Mouse (Mus musculus) MEL (cell line): ENCODE measurements at regions not wholly inside any gene's neighbourhood (a gene's known extent, or its start where the extent isn't known, plus 50 kb on each side); places are given as distances from the start of the nearest gene placed in this dataset.

Source experiments
- CTCF ChIP-seq, 3 experiments: IDR thresholded peaks in 2 of 3; conservative IDR thresholded peaks in 1 of 3; 2 replicates each; pipeline ENCODE4 v1.5.1; 2011 to 2012; ENCODE audit warnings: low read length in 3 of 3, low read depth in 2 of 3, mild to moderate bottlenecking in 2 of 3, improper control_type of control experiment in 1 of 3, inconsistent platforms in 1 of 3, mixed read lengths in 1 of 3, moderate library complexity in 1 of 3; ENCODE audit not compliant: control insufficient read depth in 1 of 3, insufficient read depth in 1 of 3, poor library complexity in 1 of 3, severe bottlenecking in 1 of 3
- EP300 ChIP-seq, 2 experiments: IDR thresholded peaks; 2 replicates each; pipeline ENCODE4 v1.6.1; 2011; ENCODE audit warnings: improper control_type of control experiment in 2 of 2, low read length in 2 of 2, low read depth in 1 of 2, mild to moderate bottlenecking in 1 of 2
- ETS1 ChIP-seq: IDR thresholded peaks from 2 replicates; pipeline ENCODE4 v1.6.1; 2012; ENCODE audit warnings: low read depth, mild to moderate bottlenecking, inconsistent platforms, low read length, improper control_type of control experiment, moderate library complexity
- GABPA ChIP-seq: IDR thresholded peaks from 2 replicates; pipeline ENCODE4 v1.6.1; 2012; ENCODE audit warnings: low read depth, mild to moderate bottlenecking, inconsistent platforms, low read length, improper control_type of control experiment, moderate library complexity
- GATA1 ChIP-seq: IDR thresholded peaks from 2 replicates; pipeline ENCODE4 v1.6.1; 2011; ENCODE audit warnings: low read depth, low read length, improper control_type of control experiment
- MAFK ChIP-seq: IDR thresholded peaks from 2 replicates; pipeline ENCODE4 v1.6.1; 2011; ENCODE audit warnings: low read depth, mild to moderate bottlenecking, low read length, improper control_type of control experiment, borderline replicate concordance
- MAX ChIP-seq: IDR thresholded peaks from 2 replicates; pipeline ENCODE4 v1.6.1; 2011; ENCODE audit warnings: low read length, improper control_type of control experiment
- MYC ChIP-seq: IDR thresholded peaks from 2 replicates; pipeline ENCODE4 v1.6.1; 2011; ENCODE audit warnings: low read depth, mild to moderate bottlenecking, low read length, improper control_type of control experiment, moderate library complexity
- POLR2A ChIP-seq, 2 experiments: IDR thresholded peaks; 2 replicates each; pipeline ENCODE4 v1.6.1; 2011 to 2012; ENCODE audit warnings: low read length in 2 of 2, mild to moderate bottlenecking in 2 of 2, control low read depth in 1 of 2, improper control_type of control experiment in 1 of 2, low read depth in 1 of 2, moderate library complexity in 1 of 2; ENCODE audit not compliant: control insufficient read depth in 1 of 2, insufficient read depth in 1 of 2, poor library complexity in 1 of 2
- TAL1 ChIP-seq: IDR thresholded peaks from 2 replicates; pipeline ENCODE4 v1.6.1; 2012; ENCODE audit warnings: mild to moderate bottlenecking, inconsistent platforms, low read length, moderate library complexity, mixed read lengths
- ZNF384 ChIP-seq: IDR thresholded peaks from 2 replicates; pipeline ENCODE4 v1.6.1; 2012; ENCODE audit warnings: low read depth, mild to moderate bottlenecking, inconsistent platforms, low read length, improper control_type of control experiment

- TF ChIP-seq MAX = no peak
- no peak for TF ChIP-seq GABPA
- TF ChIP-seq CTCF (IDR thresholded peaks at IDR 0.05 in 2 of 3, conservative IDR thresholded peaks at IDR 0.05 in 1 of 3; ENCODE audit: control insufficient read depth in 1 of 3, insufficient read depth in 1 of 3, low read depth in 2 of 3, low read length in 3 of 3, poor library complexity in 1 of 3, severe bottlenecking in 1 of 3) = no peak
- TF ChIP-seq GATA1 = peak; percentile 59; the same call in 1 of the 2 replicates
- TF ChIP-seq MYC = no peak
- TF ChIP-seq EP300 (IDR thresholded peaks at IDR 0.05; ENCODE audit: low read depth in 1 of 2, low read length in 2 of 2) = peak; percentile 71 to 79
- TF ChIP-seq POLR2A (IDR thresholded peaks at IDR 0.05; ENCODE audit: control insufficient read depth in 1 of 2, insufficient read depth in 1 of 2, low read depth in 1 of 2, low read length in 2 of 2, poor library complexity in 1 of 2) = no peak
- TF ChIP-seq MAFK = no peak
- TF ChIP-seq TAL1 = peak; percentile 14; the same call in 1 of the 2 replicates
- peak; percentile 59 for TF ChIP-seq ZNF384
- no peak for TF ChIP-seq ETS1
Observed at GRCm38 (mm10) chr12:47700190-47700589, 881.5 kb upstream of the Nova1 start.
